Mouse (Mus musculus) liver, embryonic 15.5 days (tissue): ENCODE data around the gene Suds3. TPM values are rescaled to one million over a fixed set of nuclear protein-coding genes. Genes with fewer than 3 reads are reported as not detected.

Experiments
- ATAC-seq: fragments of 200-750 bp; cut with Nextera tagmentation; 2 replicates; pipeline ENCODE4 v1.8.0; 2017; ENCODE audit warnings: moderate number of reproducible peaks, mild to moderate bottlenecking, moderate library complexity; ENCODE audit not compliant: insufficient read depth
- H3K27ac ChIP-seq: fragments of 300-500 bp; sonication (generic); replicated peaks from 2 replicates; pipeline ENCODE4 v1.5.1; 2015; ENCODE audit warnings: mild to moderate bottlenecking, inconsistent platforms
- H3K27me3 ChIP-seq: fragments of 300-500 bp; sonication (generic); 2 replicates; pipeline ENCODE4 v1.6.1; 2015; ENCODE audit warnings: mild to moderate bottlenecking, inconsistent platforms
- H3K36me3 ChIP-seq: fragments of 300-500 bp; sonication (generic); replicated peaks from 2 replicates; pipeline ENCODE4 v1.6.1; 2015; ENCODE audit warnings: moderate library complexity, mild to moderate bottlenecking, inconsistent platforms
- H3K4me1 ChIP-seq: fragments of 300-500 bp; sonication (generic); replicated peaks from 2 replicates; pipeline ENCODE4 v1.6.1; 2015; ENCODE audit warnings: inconsistent platforms
- H3K4me2 ChIP-seq: fragments of 300-500 bp; sonication (generic); 2 replicates; pipeline ENCODE4 v1.6.1; 2015; ENCODE audit warnings: moderate library complexity, mild to moderate bottlenecking, inconsistent platforms
- H3K4me3 ChIP-seq: fragments of 300-500 bp; sonication (generic); replicated peaks from 2 replicates; pipeline ENCODE4 v1.5.1; 2015; ENCODE audit warnings: mild to moderate bottlenecking, inconsistent platforms
- H3K9ac ChIP-seq: fragments of 300-500 bp; sonication (generic); 2 replicates; pipeline ENCODE4 v1.6.1; 2015; ENCODE audit warnings: moderate library complexity, mild to moderate bottlenecking, inconsistent platforms
- H3K9me3 ChIP-seq: fragments of 300-500 bp; sonication (generic); replicated peaks from 2 replicates; pipeline ENCODE4 v1.6.1; 2016; ENCODE audit warnings: inconsistent platforms
- WGBS: fragments of 180-500 bp; shearing (Covaris S2); methylation state at CpG from one replicate; pipeline ENCODE4 v1.1.7; 2015; ENCODE audit warnings: mixed read lengths; ENCODE audit not compliant: insufficient replicate concordance; 5-methylcytosine and 5-hydroxymethylcytosine counted together
- polyA plus RNA-seq: library from polyadenylated mRNA; unstranded; fragments of >200 nt; fragmentation: Nextera tagmentation; extraction: Ambion mirVana; gene quantifications from 2 replicates; pipeline ENCODE4 v1.2.1, GENCODE M21; 2015

The Suds3 gene
- polyA plus RNA-seq, 1 experiment from 2014 or later: 30.7 TPM

DNA sequence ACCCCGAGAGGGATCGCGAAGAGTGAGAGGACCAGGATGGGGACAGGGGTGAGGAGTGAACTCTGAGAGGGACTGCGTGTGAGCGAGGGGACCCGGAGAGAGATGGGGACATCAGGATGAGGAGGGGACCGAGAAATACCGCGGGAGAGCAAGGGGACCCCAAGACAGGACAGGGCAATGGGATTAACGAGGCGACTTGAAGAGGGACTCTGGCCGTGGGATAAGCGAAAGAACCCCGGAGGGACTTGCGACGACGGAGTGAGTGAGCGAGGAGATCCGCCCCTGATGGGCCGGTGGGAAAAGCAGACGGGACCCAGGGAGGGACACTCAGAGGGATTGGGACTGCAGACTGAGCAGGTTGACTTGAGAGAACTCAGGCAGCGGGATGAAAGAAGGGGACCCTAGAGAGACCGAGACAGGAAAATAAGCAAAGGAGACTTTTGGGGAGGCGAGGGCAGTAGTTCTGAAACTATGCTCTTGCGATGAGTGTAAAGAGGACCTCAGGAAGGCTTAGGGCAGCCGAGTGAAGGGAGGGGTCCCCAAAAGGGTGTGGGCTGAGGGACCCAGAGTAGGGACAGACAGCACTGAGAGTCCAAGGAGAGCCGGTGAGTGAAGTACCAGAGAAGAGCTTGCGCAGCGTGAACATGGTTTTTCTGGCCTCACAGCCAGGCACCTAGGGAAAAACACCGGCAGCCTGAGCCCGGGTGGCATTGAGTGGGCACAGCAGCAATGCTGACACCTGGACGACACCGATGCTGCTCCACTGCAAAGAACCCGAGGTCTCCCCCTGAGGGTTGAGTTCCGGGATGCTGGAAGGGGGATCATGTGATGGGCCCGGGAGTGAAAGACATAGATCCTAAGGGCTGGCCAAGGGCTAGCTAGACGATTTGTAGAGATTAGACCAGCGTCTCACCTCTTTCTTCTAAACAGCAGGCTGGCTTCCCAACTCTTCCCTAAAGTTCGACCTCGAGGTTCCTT lies 4.9 kb upstream of the Suds3 start:
- Histone ChIP-seq H3K4me1 (peaks cover 79% of the 10 kb centered on the region), H3K4me2 (peak overlapping the region; percentile 93), H3K27ac (peak overlapping the region; percentile 95), H3K9me3 (no peaks in the 10 kb centered on the region; the same call in 1 of the 2 replicates), H3K36me3 (peaks cover 22% of the 10 kb centered on the region), H3K9ac (peak overlapping the region; percentile 79), H3K27me3 (no peaks in the 10 kb centered on the region), H3K4me3 (peak overlapping the region; percentile 78)
- ATAC-seq: no peak
- 2% methylated on average over 40 of the region's 40 CpGs for WGBS

DNA sequence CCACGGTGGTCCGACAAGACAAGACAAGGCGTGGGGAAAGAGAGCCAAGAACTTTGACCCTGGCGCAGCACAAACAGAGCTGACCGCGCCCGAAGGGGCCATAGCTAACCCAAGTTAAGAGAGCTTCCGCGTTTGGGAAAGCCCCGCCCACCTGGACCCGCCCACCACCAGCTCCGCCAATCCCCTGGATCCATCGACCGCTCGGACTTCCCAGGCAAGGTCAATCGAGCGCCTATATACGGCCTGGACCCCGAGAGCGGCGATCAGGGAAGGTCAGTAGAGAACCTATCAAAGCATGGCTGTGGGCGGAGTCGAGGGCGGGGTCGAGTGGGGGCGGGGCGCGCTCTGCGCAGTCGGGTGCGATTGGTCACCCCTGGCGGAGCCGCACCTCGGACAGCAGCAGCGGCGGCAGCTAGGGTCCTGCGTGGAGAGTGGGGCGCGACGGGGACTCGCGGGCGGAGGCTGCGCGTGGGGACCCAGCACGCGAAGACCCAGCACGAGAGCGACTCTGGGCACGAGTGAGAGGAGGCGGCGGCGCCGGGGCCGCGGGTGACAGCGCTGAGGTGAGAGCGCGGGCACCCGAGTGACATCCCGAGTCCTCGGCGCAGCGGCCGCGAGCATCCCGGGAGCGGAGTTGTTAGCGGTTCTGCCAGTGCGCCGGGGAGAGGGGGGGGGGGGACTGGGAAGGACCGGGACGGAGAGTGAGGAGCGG lies 4.0 kb upstream of the Suds3 start, which contains the start of gene Taok3:
Gene Taok3 (plus strand): TSS at position 353 of the 712 bp plus-strand sequence.
- under 1% methylated on average over 74 of the region's 74 CpGs for WGBS
- Histone ChIP-seq H3K27ac (peak within 1 kb of the TSS; percentile 95), H3K4me3 (peak within 1 kb of the TSS; percentile 78), H3K4me2 (peak within 1 kb of the TSS; percentile 93), H3K9me3 (no peaks in the 10 kb centered on the region; the same call in 1 of the 2 replicates), H3K27me3 (no peaks in the 10 kb centered on the region), H3K36me3 (peaks cover 15% of the 10 kb centered on the region), H3K4me1 (peaks cover 72% of the 10 kb centered on the region), H3K9ac (peak within 1 kb of the TSS; percentile 79)
- peak; percentile 84 for ATAC-seq

DNA sequence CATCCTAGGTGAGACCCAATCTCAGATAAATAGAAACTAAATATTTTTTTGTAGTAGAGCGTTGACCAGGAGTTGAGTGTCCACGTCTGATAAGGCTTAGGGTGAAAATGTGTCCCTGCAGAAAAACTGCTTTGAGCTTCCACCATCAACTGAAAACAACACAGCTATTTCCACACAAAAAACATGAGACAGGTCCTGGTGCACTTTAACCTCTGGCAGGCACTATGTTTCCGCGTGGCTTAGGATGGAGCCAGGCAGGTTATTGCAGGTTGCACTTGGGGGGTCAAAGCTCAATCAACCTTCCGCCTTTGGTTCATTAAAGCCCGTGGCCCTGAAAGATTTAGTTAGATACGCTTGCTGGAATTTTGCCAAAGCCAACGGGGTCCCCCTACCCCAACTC lies 2.9 kb upstream of the Suds3 start:
- peak overlapping the region; percentile 95 for H3K27ac ChIP-seq
- peak overlapping the region; percentile 78 for H3K4me3 ChIP-seq
- H3K9me3 ChIP-seq: no peaks in the 10 kb centered on the region; the same call in 1 of the 2 replicates
- H3K36me3 ChIP-seq: peaks cover 7% of the 10 kb centered on the region; the same call in 1 of the 2 replicates
- H3K9ac ChIP-seq: peak overlapping the region; percentile 39; the same call in 1 of the 2 replicates
- ATAC-seq: no peak
- peak overlapping the region; percentile 81 for H3K4me2 ChIP-seq
- peaks cover 69% of the 10 kb centered on the region for H3K4me1 ChIP-seq
- H3K27me3 ChIP-seq: no peaks in the 10 kb centered on the region
- 27% methylated on average over 8 of the region's 8 CpGs for WGBS

DNA sequence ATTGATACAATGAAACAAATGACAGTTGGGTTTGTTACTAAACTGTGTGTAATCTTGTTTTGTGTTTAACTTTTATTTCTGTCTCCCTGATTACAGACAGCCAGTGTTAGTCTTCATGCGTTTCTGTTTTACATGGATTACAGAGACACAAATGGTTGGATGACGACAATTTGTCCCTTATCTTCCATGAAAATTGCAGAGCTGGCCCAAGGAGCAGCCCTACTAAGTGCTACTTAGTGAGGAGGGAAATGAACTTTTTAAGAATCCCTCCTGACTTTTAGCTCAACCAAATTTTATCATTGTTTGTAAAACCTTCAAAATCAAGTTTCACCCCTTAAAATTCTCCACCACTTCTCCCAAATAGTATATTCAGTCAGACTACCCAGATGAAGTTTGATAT lies 2.3 kb upstream of the Suds3 start:
- Histone ChIP-seq H3K36me3 (peaks cover 8% of the 10 kb centered on the region), H3K4me1 (peaks cover 63% of the 10 kb centered on the region), H3K9me3 (no peaks in the 10 kb centered on the region), H3K27ac (peak overlapping the region; percentile 95), H3K4me3 (no peak overlapping the region), H3K9ac (no peak overlapping the region), H3K4me2 (peak overlapping the region; percentile 81), H3K27me3 (no peaks in the 10 kb centered on the region)
- no peak for ATAC-seq
- WGBS: 41% methylated on average over 2 of the region's 2 CpGs

DNA sequence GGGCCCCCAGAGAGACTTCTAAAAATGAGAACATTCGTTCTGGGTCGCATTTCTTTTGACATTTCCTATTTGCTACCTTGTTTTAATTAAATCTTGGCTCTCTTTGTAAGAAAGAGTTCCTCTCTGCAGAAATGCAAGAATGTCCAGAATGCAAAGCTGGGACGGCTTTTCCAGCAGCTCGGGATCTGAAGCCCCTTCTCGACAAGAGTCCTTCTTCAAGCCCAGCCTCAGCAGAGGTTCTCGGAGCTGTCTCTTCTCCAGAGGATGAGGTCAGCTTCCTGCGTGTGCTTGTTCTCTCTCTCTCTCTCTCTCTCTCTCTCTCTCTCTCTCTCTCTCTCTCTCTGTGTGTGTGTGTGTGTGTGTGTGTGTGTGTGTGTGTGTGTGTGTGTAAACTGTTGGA lies 1.8 kb upstream of the Suds3 start:
- 60% methylated on average over 7 of the region's 7 CpGs for WGBS
- no peak overlapping the region for H3K4me2 ChIP-seq
- H3K9me3 ChIP-seq: no peaks in the 10 kb centered on the region
- ATAC-seq: no peak
- H3K4me1 ChIP-seq: peaks cover 58% of the 10 kb centered on the region
- peak overlapping the region; percentile 95; the same call in 1 of the 2 replicates for H3K27ac ChIP-seq
- H3K4me3 ChIP-seq: no peak overlapping the region
- H3K9ac ChIP-seq: no peak overlapping the region
- H3K36me3 ChIP-seq: peaks cover 12% of the 10 kb centered on the region
- H3K27me3 ChIP-seq: no peaks in the 10 kb centered on the region

DNA sequence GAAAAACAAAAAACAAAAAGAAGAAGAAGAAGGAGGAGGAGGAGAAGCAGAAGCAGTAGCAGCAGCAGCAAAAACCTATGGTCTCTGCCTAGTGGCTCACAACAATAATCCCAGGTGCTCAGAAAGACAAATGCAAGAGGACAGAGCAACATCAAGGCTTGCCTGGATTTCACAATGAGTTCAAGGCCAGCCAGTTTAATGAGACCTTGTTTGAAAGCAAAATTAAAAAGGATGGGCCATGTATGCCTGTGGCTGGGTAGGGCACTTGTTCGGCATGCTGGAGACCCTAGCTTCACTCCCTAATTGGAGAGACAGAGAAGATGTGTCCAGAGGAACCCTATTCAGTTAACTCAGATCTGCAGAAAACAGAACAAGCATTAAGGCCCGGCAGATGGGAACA lies 1.3 kb upstream of the Suds3 start:
- no peaks in the 10 kb centered on the region for H3K9me3 ChIP-seq
- H3K36me3 ChIP-seq: peaks cover 17% of the 10 kb centered on the region
- no peak overlapping the region for H3K4me2 ChIP-seq
- no peak for ATAC-seq
- 62% methylated on average over 2 of the region's 2 CpGs for WGBS
- no peaks in the 10 kb centered on the region for H3K27me3 ChIP-seq
- peaks cover 53% of the 10 kb centered on the region for H3K4me1 ChIP-seq
- H3K27ac ChIP-seq: peak overlapping the region; percentile 25; the same call in 1 of the 2 replicates
- H3K9ac ChIP-seq: no peak overlapping the region
- H3K4me3 ChIP-seq: no peak overlapping the region

DNA sequence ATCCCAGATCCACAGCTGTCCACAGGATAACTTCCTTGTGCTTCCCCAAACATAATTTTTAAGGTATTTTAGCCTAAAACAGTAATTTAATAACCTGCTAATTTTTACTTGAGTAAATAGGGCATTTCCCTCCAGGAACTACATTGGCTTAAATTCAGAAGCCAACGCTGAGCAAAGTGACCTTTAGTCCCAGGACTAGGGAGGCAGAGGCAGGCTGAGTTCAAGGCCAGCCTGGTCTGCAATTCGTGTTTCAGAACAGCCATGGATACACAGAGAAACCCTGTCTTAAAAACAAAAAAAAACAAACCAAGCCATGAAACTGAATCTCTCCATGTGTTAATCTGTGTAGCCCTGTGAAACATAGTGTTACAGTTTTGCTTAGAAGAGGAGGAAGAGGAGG lies 747 bp upstream of the Suds3 start:
- ATAC-seq: no peak
- H3K4me3 ChIP-seq: no peak overlapping the region
- H3K9ac ChIP-seq: peak overlapping the region; percentile 94; the same call in 1 of the 2 replicates
- H3K4me1 ChIP-seq: peaks cover 48% of the 10 kb centered on the region
- H3K27me3 ChIP-seq: no peaks in the 10 kb centered on the region
- peak overlapping the region; percentile 25 for H3K27ac ChIP-seq
- H3K36me3 ChIP-seq: peaks cover 23% of the 10 kb centered on the region
- no peaks in the 10 kb centered on the region for H3K9me3 ChIP-seq
- 52% methylated on average over 2 of the region's 2 CpGs for WGBS
- H3K4me2 ChIP-seq: peak overlapping the region; percentile 86; the same call in 1 of the 2 replicates

DNA sequence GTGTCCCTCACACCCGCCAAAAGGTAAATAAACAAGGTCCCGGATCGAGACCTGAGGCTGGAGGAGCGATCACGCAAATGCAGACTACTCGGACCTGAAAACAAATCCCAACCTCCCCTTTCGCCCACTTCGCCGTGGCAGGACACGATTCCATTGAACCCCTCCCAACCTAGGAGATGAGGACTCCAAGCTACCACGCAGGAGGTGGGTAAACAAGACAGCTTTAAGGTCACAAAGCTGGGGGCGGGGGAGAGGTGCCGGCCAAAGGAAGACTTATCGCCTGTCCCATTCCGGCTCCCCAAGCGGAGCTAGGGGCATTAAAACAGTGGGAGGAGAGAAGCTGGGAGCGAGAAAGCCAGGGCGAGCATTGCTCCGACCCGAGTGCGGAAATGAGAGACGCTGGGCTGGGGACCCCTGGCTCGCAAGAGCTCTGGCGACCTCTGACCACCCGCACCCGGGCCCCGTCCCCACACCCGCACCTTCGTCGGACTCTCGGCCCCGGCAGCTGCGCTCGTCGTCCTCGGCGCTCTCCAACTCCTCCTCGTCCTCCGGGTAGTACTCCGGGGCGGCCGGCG lies 633 bp downstream of the Suds3 start:
- Histone ChIP-seq H3K27me3 (no peaks in the 10 kb centered on the region), H3K4me2 (peak overlapping the region; percentile 86), H3K9ac (peak overlapping the region; percentile 94), H3K27ac (peak overlapping the region; percentile 91), H3K4me3 (peak overlapping the region; percentile 99), H3K36me3 (peaks cover 37% of the 10 kb centered on the region), H3K9me3 (no peaks in the 10 kb centered on the region), H3K4me1 (peaks cover 36% of the 10 kb centered on the region)
- WGBS: under 1% methylated on average over 43 of the region's 43 CpGs
- peak; percentile 2; the same call in 1 of the 2 replicates for ATAC-seq

DNA sequence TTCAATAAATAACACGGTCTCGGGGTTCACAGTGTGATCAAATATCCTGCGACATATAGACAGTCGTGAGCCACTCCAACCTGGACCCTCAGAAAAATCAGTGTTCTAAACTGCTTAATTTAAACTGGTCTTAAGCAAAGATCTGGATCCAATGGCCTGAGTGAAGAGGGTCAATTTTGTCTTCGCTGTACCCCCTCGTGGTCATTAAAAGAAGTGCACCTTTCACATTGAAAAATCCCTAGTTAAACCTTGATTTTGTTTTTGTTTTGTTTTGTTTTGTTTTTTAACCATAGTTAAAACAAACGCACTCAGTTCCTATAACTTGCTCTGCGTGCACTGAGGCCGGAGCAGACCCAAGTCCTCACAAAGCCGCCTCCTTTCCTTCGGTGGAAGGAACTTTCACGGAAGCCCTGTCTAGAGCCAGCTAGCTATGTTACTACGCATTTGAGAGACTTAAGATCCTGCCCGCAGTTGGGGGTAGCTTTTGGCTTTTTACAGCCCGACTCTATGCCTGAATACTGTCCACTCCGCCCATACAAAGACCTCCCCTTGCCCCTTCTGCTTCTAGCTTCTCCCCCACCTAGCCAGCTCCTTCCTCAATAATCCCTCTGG lies 1.2 kb downstream of the Suds3 start:
- ATAC-seq: no peak
- 4% methylated on average over 16 of the region's 16 CpGs for WGBS
- H3K9ac ChIP-seq: peak overlapping the region; percentile 94

DNA sequence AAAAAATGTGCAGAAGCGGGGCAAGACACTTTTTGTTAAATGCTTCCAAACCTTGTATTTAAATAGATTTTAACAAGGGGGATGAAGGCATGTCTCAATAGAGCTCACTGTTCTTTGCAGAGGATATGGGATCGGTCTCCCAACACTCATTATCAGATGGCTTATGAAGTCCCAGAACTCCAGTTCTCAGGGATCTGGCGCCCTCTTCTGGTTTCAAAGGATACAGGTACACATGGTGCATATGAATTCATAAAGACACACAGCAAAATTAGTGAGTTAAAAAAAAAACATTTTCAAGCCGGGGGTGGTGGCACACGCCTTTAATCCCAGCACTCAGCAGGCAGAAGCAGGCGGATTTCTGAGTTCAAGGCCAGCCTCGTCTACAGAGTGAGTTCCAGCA lies 2.6 kb downstream of the Suds3 start:
- H3K9me3 ChIP-seq: no peaks in the 10 kb centered on the region
- H3K27ac ChIP-seq: no peak overlapping the region
- no peak for ATAC-seq
- no peak overlapping the region for H3K9ac ChIP-seq
- H3K4me2 ChIP-seq: no peak overlapping the region
- H3K36me3 ChIP-seq: peaks cover 54% of the 10 kb centered on the region
- WGBS: 82% methylated on average over 7 of the region's 7 CpGs
- peaks cover 28% of the 10 kb centered on the region for H3K4me1 ChIP-seq
- H3K27me3 ChIP-seq: no peaks in the 10 kb centered on the region
- no peak overlapping the region for H3K4me3 ChIP-seq

More for the DNA sequence above, 1.2 kb downstream of the Suds3 start:
- peaks cover 41% of the 10 kb centered on the region for H3K36me3 ChIP-seq
- H3K27me3 ChIP-seq: no peaks in the 10 kb centered on the region
- no peaks in the 10 kb centered on the region for H3K9me3 ChIP-seq
- peaks cover 36% of the 10 kb centered on the region for H3K4me1 ChIP-seq
- H3K4me2 ChIP-seq: peak overlapping the region; percentile 86
- peak overlapping the region; percentile 91 for H3K27ac ChIP-seq
- H3K4me3 ChIP-seq: peak overlapping the region; percentile 99
